Mouse (Mus musculus): Measurements from ENCODE around the gene Fam76b. TPM values are rescaled to one million over a fixed set of nuclear protein-coding genes. Genes with fewer than 3 reads are reported as not detected.
"Not testable (repeated sequence)": the region's sequence is repeated elsewhere in the genome, so short reads cannot be mapped to it uniquely, and the experiment has no call there.

The Fam76b gene
- 28.1 and 29.8 TPM in 2 replicates for polyA plus RNA-seq (2014; fragmentation: Nextera tagmentation; extraction: Ambion mirVana)

DNA sequence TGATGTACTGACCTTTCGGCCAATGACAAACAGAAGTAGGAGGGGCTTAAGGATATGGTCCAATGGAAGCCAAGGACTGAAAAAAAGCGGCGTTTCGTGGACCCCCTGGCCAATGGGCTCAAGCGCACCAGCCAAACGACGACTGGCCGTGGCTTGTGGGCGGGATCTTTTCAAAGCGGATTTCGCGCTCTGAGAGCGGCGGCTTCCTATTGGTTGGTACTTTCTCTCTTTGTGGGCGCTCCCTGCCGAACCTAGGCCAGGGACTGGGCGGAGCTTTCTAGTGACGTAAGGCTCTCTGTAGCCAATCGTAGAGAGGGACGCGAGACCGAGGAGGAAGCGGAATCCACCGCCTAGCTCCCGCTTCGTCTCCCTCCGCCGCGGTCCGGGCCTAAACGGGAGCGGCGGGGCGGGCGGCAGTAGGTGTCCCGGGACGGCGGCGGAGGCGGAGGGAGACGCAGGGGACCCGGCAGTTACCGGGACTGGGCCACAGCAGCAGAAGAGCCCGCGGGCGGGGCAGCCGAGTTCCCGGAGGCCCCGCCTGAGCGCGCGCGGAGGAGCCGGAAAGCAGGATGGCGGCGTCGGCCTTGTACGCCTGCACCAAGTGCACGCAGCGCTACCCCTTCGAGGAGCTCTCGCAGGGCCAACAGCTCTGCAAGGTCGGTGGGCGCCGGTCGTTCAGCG, at the start of gene Fam76b:
Fam76b (plus strand) TSS at position 311 of the 681 bp plus-strand sequence.
- ATAC-seq (ENCODE audit: insufficient read depth): peak; percentile 93
- Histone ChIP-seq H3K4me2 (peak within 1 kb of the TSS; percentile 87), H3K27ac (ENCODE audit: low read depth) (peak within 1 kb of the TSS; percentile 99), H3K27me3 (ENCODE audit: insufficient read depth, low read length) (no peaks in the 10 kb centered on the region), H3K4me3 (ENCODE audit: low read depth, low read length) (peak within 1 kb of the TSS; percentile 89), H3K9ac (peak within 1 kb of the TSS; percentile 93), H3K4me1 (ENCODE audit: insufficient read depth) (peaks cover 16% of the 10 kb centered on the region), H3K36me3 (ENCODE audit: insufficient read depth) (peaks cover 25% of the 10 kb centered on the region), H3K9me3 (ENCODE audit: low read depth, low read length) (no peaks in the 10 kb centered on the region)
- WGBS: under 1% methylated on average over 63 of the region's 67 CpGs
- DNase-seq: peak; percentile 100
- no peak for TF ChIP-seq CTCF (IDR thresholded peaks at IDR 0.05; ENCODE audit: low read depth)

DNA sequence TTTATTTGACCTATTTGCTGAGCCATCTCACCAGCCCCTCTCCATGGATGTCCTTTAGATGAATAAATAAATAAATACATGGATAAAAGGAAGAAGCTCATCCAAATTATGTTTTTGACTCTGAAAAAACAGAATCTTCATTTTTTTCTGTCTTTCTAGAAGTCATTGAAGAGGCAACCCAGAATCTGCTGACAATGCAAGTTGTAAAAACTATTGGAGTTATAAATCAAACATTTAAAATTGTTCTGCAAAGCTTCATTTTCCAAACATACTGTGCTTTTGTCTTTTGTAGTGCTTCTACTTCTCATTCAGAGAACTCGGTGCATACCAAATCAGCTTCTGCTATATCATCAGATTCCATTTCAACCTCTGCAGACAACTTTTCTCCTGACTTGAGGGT, 45.5 kb upstream of the Fam76b start:
- Histone ChIP-seq H3K27me3 (ENCODE audit: insufficient read depth, low read length) (no peaks in the 10 kb centered on the region), H3K36me3 (ENCODE audit: insufficient read depth) (peaks cover 25% of the 10 kb centered on the region), H3K4me3 (ENCODE audit: low read depth, low read length) (no peak overlapping the region), H3K9ac (no peak overlapping the region), H3K4me1 (ENCODE audit: insufficient read depth) (no peaks in the 10 kb centered on the region), H3K4me2 (no peak overlapping the region), H3K9me3 (ENCODE audit: low read depth, low read length) (no peaks in the 10 kb centered on the region; the same call in 1 of the 2 replicates), H3K27ac (ENCODE audit: low read depth) (no peak overlapping the region)
- DNase-seq (no peak), ATAC-seq (ENCODE audit: insufficient read depth) (no peak)
- TF ChIP-seq CTCF (IDR thresholded peaks at IDR 0.05; ENCODE audit: low read depth): no peak
- 95% methylated on average over 1 of the region's 1 CpGs for WGBS

DNA sequence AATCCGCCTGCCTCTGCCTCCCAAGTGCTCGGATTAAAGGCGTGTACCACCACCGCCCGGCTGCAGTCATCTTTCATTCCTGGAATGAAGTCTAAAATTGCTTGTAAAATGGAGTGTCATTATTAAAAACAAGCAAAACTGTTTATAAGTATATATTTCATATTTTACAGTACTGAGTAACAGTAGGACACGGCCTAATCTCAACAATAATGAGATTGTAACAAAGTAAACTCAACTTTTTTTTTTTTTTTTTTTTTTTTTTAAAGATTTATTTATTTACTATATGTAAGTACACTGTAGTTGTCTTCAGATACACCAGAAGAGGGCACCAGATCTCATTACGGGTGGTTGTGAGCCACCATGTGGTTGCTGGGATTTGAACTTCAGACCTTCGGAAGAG, 36.7 kb upstream of the Fam76b start:
- not testable (repeated sequence) for H3K9ac ChIP-seq; DNase-seq; H3K4me3 ChIP-seq (ENCODE audit: low read depth, low read length); ATAC-seq (ENCODE audit: insufficient read depth); H3K4me1 ChIP-seq (ENCODE audit: insufficient read depth); H3K27me3 ChIP-seq (ENCODE audit: insufficient read depth, low read length); H3K4me2 ChIP-seq; H3K9me3 ChIP-seq (ENCODE audit: low read depth, low read length); H3K27ac ChIP-seq (ENCODE audit: low read depth)
- 96% methylated on average over 7 of the region's 8 CpGs for WGBS
- peaks cover 63% of the 10 kb centered on the region for H3K36me3 ChIP-seq (ENCODE audit: insufficient read depth)

DNA sequence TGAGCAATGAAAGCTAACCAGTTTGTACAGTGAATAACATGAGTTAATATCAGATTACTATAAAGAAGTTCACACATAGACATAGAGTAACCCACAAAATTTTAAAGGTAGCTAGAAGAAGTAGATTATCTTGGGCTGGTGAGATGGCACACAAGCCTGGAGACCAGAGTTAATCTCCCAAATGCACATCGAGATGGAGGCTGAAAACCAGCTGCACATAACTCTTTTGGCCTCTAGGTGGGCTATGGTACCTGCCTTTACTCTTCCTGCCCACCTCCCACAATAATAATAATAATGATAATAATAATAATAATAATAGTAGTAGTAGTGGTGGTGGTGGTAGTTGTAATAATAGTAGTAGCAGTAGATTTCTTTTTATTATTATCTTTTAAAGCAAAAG, 33.2 kb upstream of the Fam76b start:
- Histone ChIP-seq H3K9me3 (ENCODE audit: low read depth, low read length) (no peaks in the 10 kb centered on the region), H3K4me3 (ENCODE audit: low read depth, low read length) (no peak overlapping the region), H3K36me3 (ENCODE audit: insufficient read depth) (peaks cover 57% of the 10 kb centered on the region), H3K9ac (no peak overlapping the region), H3K4me1 (ENCODE audit: insufficient read depth) (no peaks in the 10 kb centered on the region), H3K27me3 (ENCODE audit: insufficient read depth, low read length) (no peaks in the 10 kb centered on the region), H3K27ac (ENCODE audit: low read depth) (no peak overlapping the region), H3K4me2 (no peak overlapping the region)
- 71% methylated on average over 1 of the region's 1 CpGs for whole genome bisulfite sequencing
- TF ChIP-seq CTCF (IDR thresholded peaks at IDR 0.05; ENCODE audit: low read depth): 0 out of 2 replicates have a peak, but pooled peaks have one; percentile 3
- no peak for ATAC-seq (ENCODE audit: insufficient read depth)
- DNase-seq: no peak

DNA sequence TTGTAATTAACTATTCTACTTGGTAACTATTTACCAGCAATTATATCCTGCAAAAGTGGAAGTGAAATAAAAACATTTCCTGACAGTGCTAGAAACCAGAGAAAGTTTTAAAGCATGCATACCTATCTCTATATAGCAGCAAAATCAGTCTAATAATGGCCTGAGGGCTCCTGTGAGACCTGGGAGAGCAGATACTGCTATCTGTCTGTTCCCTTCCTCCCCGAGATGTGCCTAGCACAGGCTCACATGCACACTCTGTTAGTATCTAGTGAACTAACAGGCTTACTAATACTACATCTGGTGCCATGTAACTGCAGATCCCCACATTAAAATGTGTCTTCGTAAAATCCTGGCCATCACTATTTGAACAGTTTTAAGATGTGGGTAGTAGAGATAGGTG, 32.8 kb upstream of the Fam76b start:
- H3K27ac ChIP-seq (ENCODE audit: low read depth): no peak overlapping the region
- no peaks in the 10 kb centered on the region for H3K4me1 ChIP-seq (ENCODE audit: insufficient read depth)
- H3K9ac ChIP-seq: no peak overlapping the region
- H3K4me3 ChIP-seq (ENCODE audit: low read depth, low read length): no peak overlapping the region
- no peaks in the 10 kb centered on the region for H3K9me3 ChIP-seq (ENCODE audit: low read depth, low read length)
- TF ChIP-seq CTCF (IDR thresholded peaks at IDR 0.05; ENCODE audit: low read depth): no peak
- WGBS: 94% methylated on average over 2 of the region's 2 CpGs
- no peak overlapping the region for H3K4me2 ChIP-seq
- DNase-seq (no peak), ATAC-seq (ENCODE audit: insufficient read depth) (no peak)
- peaks cover 58% of the 10 kb centered on the region for H3K36me3 ChIP-seq (ENCODE audit: insufficient read depth)
- H3K27me3 ChIP-seq (ENCODE audit: insufficient read depth, low read length): no peaks in the 10 kb centered on the region

DNA sequence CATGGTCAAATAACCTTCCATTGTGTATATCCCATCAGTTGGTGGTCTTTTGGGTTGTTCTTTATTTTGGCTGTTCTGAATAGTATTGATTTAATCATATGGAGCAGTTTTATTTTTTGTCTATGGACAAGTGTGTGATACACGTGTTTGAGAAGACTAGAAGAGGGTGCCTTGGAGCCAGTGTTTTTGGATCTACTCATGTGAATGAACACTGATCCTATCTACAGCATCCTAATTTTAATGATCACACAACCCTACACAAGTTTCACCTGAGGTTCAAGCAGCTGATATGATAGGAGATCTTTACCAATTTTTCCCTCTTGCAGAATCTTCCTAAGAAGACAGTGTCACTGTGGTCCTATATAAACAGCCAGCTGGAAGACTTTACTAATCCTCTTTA, 23.0 kb upstream of the Fam76b start:
- no peaks in the 10 kb centered on the region for H3K4me1 ChIP-seq (ENCODE audit: insufficient read depth)
- no peak for TF ChIP-seq CTCF (IDR thresholded peaks at IDR 0.05; ENCODE audit: low read depth)
- no peak overlapping the region for H3K27ac ChIP-seq (ENCODE audit: low read depth)
- peaks cover 78% of the 10 kb centered on the region for H3K36me3 ChIP-seq (ENCODE audit: insufficient read depth)
- H3K4me2 ChIP-seq: no peak overlapping the region
- H3K9me3 ChIP-seq (ENCODE audit: low read depth, low read length): no peaks in the 10 kb centered on the region
- H3K9ac ChIP-seq: no peak overlapping the region
- H3K27me3 ChIP-seq (ENCODE audit: insufficient read depth, low read length): no peaks in the 10 kb centered on the region
- ATAC-seq (ENCODE audit: insufficient read depth) (no peak), DNase-seq (no peak)
- WGBS: 80% methylated on average over 1 of the region's 1 CpGs
- H3K4me3 ChIP-seq (ENCODE audit: low read depth, low read length): no peak overlapping the region

DNA sequence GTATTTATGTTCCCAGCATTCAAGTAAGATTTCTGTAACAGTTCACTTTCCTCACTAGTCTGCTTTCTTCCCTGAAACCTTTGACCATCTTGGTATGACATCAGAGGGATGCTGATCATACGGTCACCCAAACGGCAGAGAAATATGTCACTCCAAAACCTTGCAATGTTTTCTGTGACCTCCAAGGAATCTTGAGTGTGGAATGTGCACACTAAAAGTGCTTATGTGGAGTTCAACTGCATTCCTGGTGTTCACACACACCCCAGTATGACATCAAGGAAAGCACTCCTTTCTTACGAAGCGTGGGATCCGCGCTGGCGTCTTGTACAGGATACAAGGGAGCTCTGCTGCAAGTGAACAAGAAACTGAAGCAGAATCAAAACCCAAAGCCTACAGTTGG, 20.7 kb upstream of the Fam76b start:
- no peaks in the 10 kb centered on the region for H3K27me3 ChIP-seq (ENCODE audit: insufficient read depth, low read length)
- no peak overlapping the region for H3K4me3 ChIP-seq (ENCODE audit: low read depth, low read length)
- TF ChIP-seq CTCF (IDR thresholded peaks at IDR 0.05; ENCODE audit: low read depth): no peak
- H3K27ac ChIP-seq (ENCODE audit: low read depth): no peak overlapping the region
- H3K9me3 ChIP-seq (ENCODE audit: low read depth, low read length): no peaks in the 10 kb centered on the region
- no peak for ATAC-seq (ENCODE audit: insufficient read depth)
- no peak overlapping the region for H3K9ac ChIP-seq
- peaks cover 90% of the 10 kb centered on the region for H3K36me3 ChIP-seq (ENCODE audit: insufficient read depth)
- no peaks in the 10 kb centered on the region for H3K4me1 ChIP-seq (ENCODE audit: insufficient read depth)
- no peak for DNase-seq
- H3K4me2 ChIP-seq: no peak overlapping the region
- WGBS: 88% methylated on average over 7 of the region's 7 CpGs

Measured in lung, embryonic 14.5 days (tissue).